Mouse (Mus musculus) megakaryocyte-erythroid progenitor cell, adult 5-6 weeks (primary cell): ENCODE data around the gene Kcnk4. TPM values are rescaled to one million over a fixed set of nuclear protein-coding genes. Genes with fewer than 3 reads are reported as not detected.

Source experiments
- ATAC-seq: replicated peaks from 2 replicates; pipeline ENCODE4 v1.8.0; 2016; ENCODE audit warnings: mild to moderate bottlenecking, inconsistent platforms; ENCODE audit not compliant: severe bottlenecking, poor library complexity, low FRiP score, low TSS enrichment
- total RNA-seq, 2 experiments: library from RNA; stranded (forward) in 1 of 2; stranded (reverse) in 1 of 2; fragments of 200-1000, 215-1000 nt in 1 of 2; fragments of >200 nt in 1 of 2; fragmentation: Nextera tagmentation in 1 of 2; gene quantifications; 2 replicates each; pipeline ENCODE4 v1.2.3; 2014 to 2017

Kcnk4 gene
- total RNA-seq, 2 experiments from 2014 or later = not detected

DNA sequence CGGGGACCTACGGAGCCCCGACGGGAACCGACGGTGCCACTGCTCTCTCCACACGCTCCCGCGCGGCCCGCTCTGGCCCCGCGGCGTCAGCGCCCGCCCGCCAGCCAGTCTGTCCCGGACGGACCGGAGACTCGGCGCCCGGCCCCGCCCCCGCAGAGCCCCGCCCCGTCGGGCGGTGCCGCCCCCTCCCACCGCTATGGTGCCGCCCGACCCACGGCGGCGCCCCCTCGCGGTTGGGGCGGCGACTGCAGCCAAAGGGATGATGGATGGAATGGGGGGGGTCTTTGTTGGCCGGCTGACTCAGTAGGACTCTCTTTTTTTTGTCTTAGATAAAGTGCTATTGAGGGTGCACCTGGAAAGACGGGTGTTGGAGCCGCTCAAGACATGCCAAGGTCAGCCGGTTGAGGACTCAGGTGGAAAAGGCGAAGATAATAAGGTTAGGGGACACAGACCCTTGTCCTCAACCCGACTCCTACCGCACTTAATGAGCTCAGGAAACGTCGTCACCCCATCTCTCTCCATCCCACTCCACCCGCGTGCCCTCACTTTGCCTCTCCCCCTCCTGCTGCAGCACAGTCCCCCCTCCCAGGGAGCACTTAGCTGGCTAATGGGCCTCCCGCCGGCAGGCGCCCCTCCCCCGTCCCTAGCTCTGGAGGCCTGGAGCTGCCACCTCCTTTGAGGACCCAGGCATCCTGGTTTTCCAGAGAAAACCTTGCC lies 35.5 kb upstream of the Kcnk4 start:
- ATAC-seq = 0 out of 2 replicates have a peak, but pooled peaks have one; percentile 19

DNA sequence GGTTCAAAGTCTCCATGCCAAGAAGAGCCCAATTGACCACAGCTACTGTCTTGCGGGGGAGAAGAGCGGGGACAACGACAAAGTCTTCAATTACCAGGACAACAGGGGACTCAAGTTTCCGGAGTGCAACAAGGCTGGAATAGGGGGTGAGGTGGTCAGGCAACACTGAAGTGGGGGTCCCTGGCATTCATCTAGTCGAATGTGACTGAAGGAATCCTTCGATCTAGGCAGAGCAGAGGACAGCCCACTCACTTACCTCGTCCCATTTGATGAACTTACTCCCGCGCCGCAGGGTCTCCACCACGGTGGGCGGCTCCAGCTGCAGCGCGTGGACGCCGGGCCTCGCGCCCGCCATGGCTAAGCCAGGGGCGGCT lies 35.0 kb upstream of the Kcnk4 start:
- no peak for ATAC-seq

DNA sequence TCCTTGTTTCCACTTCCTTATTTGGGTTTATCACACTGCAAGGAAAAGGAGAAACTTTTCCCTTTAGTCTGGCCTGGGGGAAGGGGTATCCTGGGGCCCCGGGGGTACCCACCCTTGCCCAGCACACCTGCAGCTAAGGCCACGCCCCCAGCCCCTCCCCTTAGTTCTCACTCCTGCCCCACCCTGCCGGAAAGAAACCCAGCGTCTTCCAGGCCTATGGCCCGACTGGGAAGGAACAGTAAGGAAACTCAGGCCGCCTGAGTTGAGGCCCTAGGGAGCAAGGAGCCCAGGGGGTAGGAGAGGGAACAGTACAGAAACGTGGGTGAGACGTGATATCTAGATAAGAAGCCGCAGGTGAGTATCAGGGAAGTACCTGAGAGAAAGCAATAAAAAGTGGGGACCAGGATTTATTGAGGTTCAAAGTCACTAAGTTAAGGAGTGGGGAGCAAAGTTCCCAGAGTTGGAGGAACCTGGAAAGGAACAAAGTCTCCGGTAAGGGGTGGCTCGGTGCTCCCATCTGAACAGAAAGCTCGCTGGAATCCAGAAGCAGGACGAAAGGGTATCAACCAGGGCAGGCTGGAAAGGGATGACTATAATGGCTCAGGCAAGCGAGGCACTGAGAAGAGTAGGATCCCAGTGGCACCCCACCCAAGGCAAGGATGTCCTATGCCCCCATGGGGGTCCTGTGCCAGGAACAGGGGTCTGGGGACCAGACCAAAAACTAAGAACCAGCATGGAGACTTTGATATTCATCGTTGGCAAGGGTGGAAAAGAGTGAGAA lies 34.4 kb upstream of the Kcnk4 start:
- ATAC-seq = no peak

DNA sequence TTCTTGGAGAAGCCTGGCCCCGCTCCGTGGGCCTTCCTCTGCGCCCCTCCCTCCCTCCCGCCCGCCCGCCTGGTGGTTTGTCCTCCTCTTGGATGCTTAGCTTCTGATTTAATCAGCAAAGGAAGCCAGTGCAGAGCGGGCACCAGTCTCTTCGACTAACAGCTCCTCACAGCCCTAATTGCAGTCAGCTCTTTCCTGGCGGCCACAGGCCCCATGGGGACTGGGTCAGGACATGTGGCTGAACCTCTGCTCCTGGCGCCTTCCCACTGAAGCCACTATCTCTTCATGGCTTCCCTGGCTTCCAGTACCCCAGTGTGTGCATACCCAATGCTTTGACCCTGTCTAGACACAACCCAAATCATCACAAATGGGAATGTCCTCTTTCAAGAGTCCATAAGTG lies 22.1 kb upstream of the Kcnk4 start:
- ATAC-seq = no peak

DNA sequence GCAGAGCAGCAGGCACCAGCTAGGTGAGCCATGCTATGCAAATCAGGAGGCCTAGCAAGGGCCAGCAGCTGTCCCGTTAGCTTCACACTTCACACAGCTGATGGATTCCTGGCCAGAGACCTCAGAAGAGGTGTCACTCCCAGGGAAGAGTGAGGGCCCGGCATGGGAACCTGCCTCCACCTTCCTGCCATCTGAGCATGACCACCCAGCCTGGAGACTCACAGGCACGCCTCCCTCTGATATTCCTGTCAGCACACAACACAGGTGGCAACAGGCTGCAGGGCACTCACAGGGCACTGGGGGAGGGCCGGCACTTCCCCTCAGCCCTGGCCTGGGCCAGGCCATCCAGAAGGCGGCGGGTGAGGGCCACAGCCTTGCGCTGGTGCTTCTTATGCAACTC lies 21.1 kb upstream of the Kcnk4 start:
- ATAC-seq = no peak

DNA sequence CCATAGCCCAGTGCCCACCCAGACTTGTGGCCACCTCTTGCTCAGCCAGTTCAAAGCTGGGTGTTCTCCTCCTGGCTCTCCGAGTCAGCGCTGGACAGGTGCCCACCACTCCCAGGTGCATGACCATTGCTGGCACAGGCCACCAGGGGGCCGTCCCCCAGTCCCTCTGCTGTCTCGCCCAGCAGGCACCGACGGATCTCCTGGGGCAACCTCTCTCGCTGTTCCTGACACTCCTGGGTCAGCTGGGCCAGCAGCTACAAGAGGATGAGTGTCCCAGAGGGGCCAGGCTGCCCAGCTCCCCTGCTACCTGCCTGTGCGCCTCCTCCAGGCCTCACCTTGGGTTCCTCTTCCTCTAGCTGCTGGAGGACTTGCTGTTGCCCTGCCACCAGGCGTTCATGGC lies 19.7 kb upstream of the Kcnk4 start:
- ATAC-seq = no peak

DNA sequence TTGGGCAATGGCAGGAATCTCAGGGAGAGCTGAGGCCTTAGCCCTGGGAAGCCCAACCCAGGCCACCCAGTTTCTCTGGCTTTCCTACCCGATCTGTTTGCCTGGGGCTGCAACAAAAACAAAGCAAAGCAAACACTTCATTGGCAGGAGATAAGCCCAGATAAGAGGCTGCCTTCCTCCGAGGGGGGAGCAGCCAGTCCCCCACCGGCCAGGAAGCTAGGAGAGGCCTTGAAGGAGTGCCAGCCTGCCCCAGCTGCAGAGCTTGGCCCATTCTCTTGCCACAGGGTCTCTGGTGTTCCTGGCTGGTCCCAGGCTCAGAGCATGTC lies 18.4 kb upstream of the Kcnk4 start:
- ATAC-seq = no peak

DNA sequence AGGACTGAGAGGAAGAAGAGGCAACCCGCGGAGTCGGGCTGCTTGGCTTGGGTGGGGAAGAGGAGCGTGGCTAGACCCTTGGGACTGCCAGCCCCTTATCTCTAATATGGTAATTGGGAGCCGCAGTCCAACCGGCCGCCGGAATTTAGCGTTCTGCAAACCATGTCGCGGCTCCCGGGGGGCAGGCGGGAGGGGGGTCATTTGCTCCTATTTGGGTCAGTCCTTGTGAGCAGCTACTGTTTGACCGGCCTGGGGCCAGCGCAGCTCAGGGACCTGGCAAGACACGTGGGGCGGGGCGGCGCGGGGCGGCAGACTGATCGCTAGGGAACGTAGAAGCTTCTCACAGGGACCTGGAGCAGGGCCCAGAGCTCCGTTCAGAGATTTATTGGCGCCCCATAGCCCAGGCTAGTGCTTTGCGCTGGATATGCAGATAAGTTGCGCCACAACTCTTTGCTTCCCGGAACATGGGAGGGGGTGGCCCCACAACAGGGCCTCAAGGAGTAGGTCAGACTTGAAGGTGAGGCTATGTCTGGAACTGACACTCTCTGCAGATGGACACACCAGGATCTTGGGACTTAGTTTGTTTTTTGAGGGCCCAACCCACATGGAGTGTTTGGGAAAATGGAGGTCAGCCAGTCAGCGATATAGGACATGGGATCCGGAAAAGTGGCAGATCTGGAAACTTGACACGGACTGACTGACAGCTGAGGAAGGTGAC lies 17.8 kb upstream of the Kcnk4 start:
- peak; percentile 45 for ATAC-seq

DNA sequence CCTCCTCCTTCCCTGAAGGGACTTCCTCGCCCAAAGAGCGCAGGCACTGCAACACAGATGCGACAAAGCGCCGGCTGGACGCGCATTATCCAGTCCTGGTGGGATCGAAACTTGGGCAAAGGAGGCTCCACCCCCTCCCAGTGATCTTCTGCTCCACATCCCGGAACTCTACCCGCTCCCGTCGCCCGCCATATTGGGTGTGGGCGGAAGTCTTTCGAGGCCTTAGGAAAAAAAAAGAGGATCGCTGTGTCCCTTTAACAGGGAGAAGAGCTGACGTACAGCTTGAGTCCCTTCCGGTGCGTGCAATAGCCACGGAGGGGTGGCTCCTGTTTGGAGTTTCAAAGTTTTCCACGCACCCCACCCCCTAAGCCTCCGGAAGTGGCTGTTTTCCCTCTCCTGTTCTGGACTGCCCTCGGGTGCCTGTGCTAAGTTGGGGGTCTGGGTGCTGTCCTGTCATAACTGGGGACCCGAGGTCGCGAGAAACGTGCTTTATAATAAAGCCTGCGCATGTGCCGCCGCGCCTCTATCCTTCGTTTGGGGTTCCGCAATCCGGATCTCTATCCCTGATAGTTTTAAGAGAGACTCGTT lies 17.2 kb upstream of the Kcnk4 start:
- peak; percentile 71 for ATAC-seq

DNA sequence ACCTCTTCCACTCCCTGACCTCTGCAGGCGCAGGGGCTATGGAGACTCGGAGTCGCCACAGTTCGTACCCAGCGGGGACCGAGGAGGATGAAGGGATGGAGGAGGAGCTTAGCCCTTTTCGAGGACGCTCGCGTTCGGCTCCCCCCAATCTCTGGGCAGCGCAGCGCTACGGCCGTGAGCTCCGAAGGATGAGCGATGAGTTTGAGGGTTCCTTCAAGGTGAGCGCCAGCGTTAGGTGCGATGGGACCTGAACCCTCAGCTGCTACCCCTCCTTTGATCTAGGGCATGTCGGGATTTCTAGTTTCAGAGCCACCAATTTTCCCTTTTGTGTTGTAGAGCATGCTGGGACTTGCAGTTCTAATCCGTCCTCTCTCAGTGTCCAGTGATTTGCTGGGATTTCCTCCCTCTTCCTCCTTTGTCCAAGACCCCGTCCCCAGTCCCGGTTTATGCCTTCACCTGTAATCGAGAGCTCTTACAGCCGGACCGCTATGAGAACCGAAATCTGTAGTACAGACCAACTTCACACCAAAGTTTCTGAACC lies 16.4 kb upstream of the Kcnk4 start:
- peak; percentile 18; the same call in 1 of the 2 replicates for ATAC-seq

DNA sequence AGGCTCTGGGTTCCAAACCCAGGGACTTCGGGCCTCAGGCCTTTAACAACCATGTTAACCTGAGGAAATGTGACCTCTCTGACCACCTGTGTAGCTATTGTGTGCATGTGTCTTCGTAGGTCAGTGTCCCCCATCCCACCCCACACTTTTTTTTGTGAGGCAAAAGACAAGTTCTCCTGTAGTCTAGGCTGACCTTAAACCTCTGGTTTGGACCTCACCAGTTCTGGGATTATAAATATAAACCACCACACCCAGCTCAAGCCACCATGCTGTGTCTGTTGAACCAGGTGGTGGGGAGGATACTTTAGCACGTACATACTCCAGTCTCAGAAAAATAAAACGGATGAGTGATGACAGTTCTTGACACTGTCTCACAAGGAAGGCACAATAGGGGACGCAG lies 15.6 kb upstream of the Kcnk4 start:
- no peak for ATAC-seq

DNA sequence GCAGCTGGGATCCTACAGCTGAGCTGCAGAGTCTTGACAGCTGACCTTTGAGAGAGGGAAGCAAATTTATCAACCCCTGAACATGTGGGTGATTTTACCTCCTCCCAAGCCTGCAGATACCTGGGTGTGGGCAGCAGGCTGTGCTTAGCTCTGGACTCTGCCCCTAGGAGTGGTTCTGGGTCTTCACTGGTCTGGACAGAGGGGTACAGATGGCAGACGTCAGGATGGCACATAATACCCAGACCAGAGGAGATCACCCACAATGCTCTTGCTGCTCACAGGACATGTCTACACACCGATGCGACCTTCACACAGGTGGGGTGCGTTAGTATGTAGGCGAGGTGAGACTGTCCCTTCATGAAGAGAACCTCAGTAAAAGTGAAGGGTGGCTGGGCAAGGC lies 15.2 kb upstream of the Kcnk4 start:
- ATAC-seq = no peak

DNA sequence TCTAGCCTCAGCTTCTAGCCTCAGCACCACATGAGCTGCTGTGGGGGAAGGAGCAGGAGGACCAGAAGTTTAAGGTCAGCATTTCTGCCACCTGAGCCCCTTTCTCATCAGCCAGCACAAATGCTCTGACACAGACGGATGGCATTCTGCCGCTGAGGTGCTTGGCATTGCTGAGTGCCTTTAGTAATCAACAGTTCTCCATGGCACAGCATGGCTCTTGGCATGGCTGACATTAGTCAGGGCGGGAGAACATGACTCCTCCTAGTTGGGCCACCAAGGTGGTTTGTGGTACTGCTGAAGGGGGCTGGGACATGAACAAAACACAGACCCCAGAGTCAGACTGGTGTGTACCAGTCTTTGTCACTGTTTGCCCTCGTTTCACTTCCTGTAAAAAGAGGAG lies 13.9 kb upstream of the Kcnk4 start:
- no peak for ATAC-seq

DNA sequence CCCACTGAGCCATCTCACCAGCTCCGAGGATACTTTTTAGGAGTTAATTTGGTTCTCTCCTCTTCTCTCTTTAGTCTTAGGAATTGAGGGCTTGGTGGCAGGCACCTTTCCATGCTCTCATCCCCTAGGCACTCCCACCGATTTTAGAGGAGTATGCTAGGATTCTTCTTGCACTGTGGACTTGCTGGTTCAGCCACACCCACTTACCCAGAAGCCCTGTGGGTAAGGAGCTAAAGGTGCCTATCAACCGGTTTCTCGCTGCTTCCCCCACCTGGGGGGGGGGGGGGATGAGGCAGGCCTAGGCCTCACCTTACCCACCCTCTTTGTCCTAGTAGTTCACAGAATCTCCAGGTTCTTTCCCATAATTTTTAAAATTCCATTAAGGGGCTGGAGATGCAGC lies 13.4 kb upstream of the Kcnk4 start:
- no peak for ATAC-seq

DNA sequence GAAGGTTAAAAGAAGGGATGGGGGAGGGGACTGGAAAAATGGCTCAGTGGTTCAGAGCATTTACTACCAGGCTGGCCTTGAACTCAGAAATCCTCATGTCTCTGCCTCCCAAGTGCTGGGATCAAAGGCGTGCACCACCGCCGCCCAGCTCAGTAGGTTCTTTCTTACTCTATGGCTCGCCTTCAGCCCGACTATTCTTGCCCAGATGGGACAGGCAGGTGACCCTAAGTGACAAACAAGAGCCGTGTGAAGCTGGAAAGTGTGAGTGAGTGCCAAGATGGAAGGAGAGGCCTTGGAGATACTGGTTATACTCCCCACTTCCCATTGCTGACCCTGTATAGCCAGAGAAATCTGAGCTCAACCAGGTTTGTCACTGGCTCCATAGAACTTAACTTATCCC lies 9.4 kb upstream of the Kcnk4 start:
- ATAC-seq = no peak

DNA sequence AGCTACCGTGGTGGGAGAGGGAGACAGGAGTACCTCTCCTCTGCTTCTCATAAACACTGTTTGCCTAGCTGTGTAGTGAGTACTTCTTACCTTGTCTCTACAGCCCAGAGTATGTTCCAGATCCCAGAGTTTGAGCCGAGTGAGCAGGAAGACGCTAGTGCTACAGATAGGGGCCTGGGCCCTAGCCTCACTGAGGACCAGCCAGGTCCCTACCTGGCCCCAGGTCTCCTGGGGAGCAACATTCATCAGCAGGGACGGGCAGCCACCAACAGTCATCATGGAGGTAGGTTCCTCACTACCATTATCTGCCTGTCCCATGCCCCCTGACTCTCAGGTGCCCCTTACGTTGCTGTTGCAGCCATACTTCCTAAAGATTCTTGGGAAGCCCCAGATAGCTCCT lies 8.4 kb upstream of the Kcnk4 start:
- no peak for ATAC-seq

DNA sequence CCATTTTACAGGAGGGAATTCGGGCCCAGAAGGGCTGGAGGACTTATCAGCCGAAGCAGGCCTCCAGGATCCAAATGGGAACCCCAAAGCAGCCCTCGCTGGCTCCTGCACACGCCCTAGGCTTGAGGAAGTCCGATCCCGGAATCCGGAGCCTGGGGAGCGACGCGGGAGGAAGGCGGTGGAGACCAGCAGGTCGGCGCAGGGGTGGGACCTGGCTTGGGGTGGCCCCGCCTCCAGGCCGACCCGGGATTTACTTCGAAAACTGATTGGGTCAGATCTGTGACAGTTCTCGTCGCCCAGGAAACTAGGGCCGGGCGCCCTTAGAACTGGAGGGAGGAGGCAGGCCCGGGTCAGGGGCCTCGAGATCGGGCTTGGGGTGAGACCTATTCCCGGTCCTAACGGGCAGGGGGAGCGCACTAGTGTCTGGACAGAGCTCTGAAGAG lies 8.0 kb upstream of the Kcnk4 start, which contains the start of gene Gpr137:
TSS of gene Gpr137 (minus strand) at position 232 of the 443 bp plus-strand sequence.
- peak; percentile 84 for ATAC-seq

DNA sequence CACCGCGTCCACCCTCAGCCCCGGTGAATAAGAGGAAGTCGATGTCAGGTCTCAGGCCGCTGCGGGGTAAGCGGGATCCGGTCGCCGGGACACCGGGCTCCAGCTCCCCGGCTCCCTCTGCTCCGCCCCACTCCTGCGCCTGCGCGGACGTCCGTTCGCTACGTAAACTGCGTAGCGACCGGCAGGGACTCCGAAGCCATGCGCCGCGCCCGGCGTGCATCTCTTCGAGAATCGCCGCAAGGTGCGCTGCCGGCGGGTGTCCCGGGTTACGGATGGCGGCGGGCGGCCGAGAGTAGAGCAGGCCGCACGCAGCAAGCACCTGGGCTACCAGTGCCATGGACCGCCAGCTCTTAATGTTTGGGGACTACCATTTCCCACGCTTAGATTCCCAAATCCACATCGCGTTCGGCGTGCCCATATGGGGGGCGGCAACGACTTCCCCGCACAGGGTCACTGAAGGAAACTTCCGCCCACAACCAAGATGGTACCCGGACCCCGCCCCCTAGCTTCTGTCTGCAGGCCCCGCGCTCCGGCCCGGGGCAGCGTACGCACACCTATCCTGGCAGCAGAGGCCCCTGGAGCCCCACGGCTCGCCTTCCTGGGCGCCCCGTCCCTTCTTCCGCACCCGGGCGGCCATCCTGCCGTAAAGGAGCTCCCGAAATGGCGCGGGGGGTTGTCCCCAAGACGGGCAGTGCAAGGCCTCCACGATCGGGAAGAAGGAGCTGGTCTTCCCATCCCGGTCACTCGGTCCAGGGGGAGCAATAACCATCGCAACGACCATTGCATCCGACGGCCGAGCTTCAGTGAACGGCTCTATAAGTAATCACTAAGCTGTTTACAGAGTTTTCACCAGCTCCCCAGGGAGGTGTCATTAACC lies 7.3 kb upstream of the Kcnk4 start, which contains the start of gene Bad:
TSS of gene Bad (plus strand) at position 490 of the 877 bp plus-strand sequence.
- ATAC-seq = peak; percentile 67
